Mouse (Mus musculus) T-helper 2 cell (primary cell): ENCODE data around the gene Clec2e.

ENCODE experiments used
- in situ Hi-C: fragments of 300-600 bp; cut with MboI, MseI; formaldehyde crosslinking; loops from one replicate; pipeline ENCODE4 v1.15.1; 2025; ENCODE audit warnings: high pct_unique_total_duplicates

Clec2e gene

DNA sequence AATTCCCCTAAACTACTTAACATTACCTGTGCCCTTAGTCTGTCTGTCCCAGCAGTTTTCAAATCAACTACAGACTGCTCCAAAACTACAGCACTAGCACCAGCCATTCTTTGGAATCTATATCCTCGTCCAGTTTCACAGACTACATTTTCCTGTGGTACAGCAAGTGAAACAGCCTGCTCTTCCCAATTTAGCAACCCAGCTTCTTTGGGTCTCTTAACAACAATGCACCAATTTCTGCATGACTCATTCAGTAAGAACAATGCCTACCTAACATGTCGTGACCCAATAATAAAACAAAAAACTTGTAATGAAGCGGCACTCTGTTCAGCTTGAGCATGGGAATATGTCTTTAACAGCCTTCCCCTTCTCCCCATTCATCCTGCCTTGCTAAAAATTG, 35.3 kb downstream of the Clec2e start:
- in situ Hi-C loops = loop anchor here (5.0 kb wide), 2 partner anchors 213 to 297 kb away; no protein-coding TSS in a partner anchor

DNA sequence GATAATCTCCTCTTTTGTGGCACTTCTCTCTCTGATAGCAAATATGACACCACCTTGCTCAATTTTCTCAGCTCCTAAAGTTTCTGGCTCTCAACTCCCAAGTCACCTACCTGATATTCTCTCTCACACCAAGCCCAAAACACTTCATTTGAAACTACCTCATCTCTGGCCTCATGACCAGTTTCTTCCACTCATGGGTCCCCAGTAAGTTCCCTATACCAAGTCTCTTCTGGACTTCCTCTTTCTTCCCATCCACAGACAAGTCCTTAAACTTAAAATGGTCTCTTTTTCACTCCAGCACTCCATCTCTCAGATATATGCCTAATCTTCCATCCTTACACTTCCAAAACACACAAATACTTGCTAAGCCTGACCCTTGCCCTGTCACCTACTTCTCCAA, 42.7 kb downstream of the Clec2e start:
- in situ Hi-C loops = no loop called here

DNA sequence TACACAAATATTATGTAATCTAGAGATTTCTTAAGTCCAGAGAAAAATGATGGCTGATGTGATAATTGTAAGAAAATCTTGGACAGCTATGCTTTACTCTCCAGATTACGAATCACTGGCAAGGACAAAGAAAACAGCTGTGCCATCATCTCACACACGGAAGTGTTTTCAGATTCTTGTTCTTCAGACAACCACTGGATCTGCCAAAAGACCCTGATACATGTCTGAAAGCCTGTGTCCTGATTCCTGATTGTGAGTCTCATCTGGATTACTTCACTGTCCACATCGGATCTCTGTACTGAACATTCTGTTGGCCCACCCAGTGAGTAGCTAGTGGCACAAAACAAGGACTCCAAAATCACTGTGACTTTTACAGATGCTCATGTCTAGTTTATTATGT, 44.5 kb downstream of the Clec2e start:
- in situ Hi-C loops = no loop called here

GRCm38 (mm10) chr6:129051731-129052130, 49.0 kb downstream of the Clec2e start:
- in situ Hi-C loops = no loop called here

- in situ Hi-C loops = no loop called here
Observed at GRCm38 (mm10) chr6:129051086-129051485, 49.6 kb downstream of the Clec2e start.

GRCm38 (mm10) chr6:129049596-129050251, 51.0 kb downstream of the Clec2e start:
- in situ Hi-C loops = no loop called here

DNA sequence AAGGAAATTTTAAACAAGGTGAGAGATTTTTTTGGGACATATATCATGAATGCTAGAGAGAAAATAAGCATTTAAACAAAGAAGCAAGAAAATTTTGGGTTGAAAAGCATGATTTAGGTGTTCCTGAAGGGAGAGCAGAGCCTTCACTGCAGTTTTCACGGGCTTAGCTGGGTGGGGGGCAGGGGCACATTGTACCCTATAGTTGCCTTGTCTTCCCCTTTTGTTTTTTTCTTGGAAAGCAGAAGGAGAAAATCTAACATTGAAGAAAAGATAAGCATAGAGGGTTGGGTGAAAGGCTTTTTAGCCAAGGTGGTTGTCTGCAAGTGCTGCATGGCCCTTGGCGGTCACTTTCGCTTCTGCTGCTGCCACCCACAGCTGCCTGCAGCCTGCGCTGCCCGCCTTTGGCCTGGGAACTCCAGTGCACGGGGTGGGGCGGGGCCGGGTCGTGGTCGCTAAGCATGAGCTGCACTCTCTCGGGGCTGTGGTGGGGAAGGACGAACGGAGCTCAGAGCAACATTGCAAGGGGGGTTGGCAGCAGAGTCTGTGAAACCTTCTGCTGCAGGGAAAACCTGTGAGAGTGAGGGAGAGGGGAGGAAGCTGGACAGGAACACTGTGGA, 51.7 kb downstream of the Clec2e start:
- in situ Hi-C loops = no loop called here

DNA sequence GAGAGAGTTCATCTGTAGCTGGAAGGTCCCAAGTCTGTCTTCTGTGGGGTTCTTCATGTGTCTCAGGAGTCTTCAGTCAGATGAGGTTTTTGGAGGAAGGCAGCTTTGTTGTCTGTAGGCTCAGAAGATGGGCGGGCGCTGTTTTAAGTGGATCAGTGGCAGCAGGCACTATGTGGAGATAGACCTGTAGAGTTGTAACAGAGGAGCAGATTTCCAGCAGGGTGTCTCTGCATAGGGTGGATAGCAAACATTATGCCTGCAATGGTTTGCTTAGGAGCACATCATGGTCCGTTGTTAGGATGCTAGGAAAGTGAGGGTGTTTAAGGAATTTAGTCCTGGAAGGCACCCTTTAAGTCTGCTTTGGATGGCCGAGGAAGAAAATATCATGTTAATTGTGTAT, 52.3 kb downstream of the Clec2e start:
- in situ Hi-C loops = no loop called here

GRCm38 (mm10) chr6:129045601-129046000, 55.1 kb downstream of the Clec2e start, which contains the start of gene Klrb1f:
Gene Klrb1f (plus strand): TSS chr6:129045901.
- in situ Hi-C loops = no loop called here

DNA sequence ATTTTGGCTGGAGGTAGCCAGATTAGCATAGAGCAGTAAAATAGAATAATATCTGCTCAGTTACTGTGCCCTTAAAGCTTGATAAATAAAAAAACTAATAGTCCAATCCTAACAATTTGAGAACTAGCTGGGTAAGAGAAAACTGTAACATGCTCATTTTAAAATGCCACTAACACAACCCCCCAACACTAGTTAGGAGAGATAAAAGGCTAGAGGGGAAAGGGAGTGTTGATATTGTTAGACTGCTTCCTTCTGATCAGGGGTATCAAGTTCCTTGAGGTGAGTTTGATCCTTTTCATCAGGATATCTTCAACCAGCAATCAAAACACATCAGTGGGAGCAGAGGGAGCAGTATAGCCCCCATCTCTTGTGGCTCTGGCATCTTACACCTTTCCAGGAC, 58.2 kb downstream of the Clec2e start:
- in situ Hi-C loops = no loop called here
